Mouse (Mus musculus) heart, embryonic 15.5 days (tissue): ENCODE results near the gene Dscam. TPM values are rescaled to one million over a fixed set of nuclear protein-coding genes. Genes with fewer than 3 reads are reported as not detected.

Experiments
- ATAC-seq: fragments of 200-750 bp; cut with Nextera tagmentation; replicated peaks from 2 replicates; pipeline ENCODE4 v1.8.0; 2017; ENCODE audit warnings: low read depth, moderate TSS enrichment; ENCODE audit not compliant: insufficient number of reproducible peaks, insufficient read depth, low FRiP score
- H3K27ac ChIP-seq: fragments of 300-500 bp; sonication (generic); 2 replicates; pipeline ENCODE4 v1.5.1; 2015; ENCODE audit warnings: mild to moderate bottlenecking, inconsistent platforms
- H3K27me3 ChIP-seq: fragments of 300-500 bp; sonication (generic); 2 replicates; pipeline ENCODE4 v1.6.1; 2015; ENCODE audit warnings: inconsistent platforms
- H3K36me3 ChIP-seq: fragments of 300-500 bp; sonication (generic); 2 replicates; pipeline ENCODE4 v1.6.1; 2015; ENCODE audit warnings: mild to moderate bottlenecking, inconsistent platforms
- H3K4me1 ChIP-seq: fragments of 300-500 bp; sonication (generic); replicated peaks from 2 replicates; pipeline ENCODE4 v1.6.1; 2015; ENCODE audit warnings: inconsistent platforms
- H3K4me2 ChIP-seq: fragments of 300-500 bp; sonication (generic); 2 replicates; pipeline ENCODE4 v1.6.1; 2015; ENCODE audit warnings: inconsistent platforms, mild to moderate bottlenecking, moderate library complexity
- H3K4me3 ChIP-seq: fragments of 300-500 bp; sonication (generic); 2 replicates; pipeline ENCODE4 v1.5.1; 2015; ENCODE audit warnings: mild to moderate bottlenecking, inconsistent platforms
- H3K9ac ChIP-seq: fragments of 300-500 bp; sonication (generic); 2 replicates; pipeline ENCODE4 v1.6.1; 2015; ENCODE audit warnings: mild to moderate bottlenecking, inconsistent platforms
- H3K9me3 ChIP-seq: fragments of 300-500 bp; sonication (generic); replicated peaks from 2 replicates; pipeline ENCODE4 v1.6.1; 2016; ENCODE audit warnings: inconsistent platforms
- WGBS: fragments of 180-500 bp; shearing (Covaris S2); methylation state at CpG from one replicate; pipeline ENCODE4 v1.1.7; 2015; ENCODE audit warnings: mixed read lengths; 5-methylcytosine and 5-hydroxymethylcytosine counted together
- polyA plus RNA-seq: library from polyadenylated mRNA; unstranded; fragments of >200 nt; fragmentation: Nextera tagmentation; extraction: Ambion mirVana; gene quantifications from 2 replicates; pipeline ENCODE4 v1.2.1, GENCODE M21; 2015

Dscam gene
- polyA plus RNA-seq, 1 experiment from 2014 or later, result not detected

- Histone ChIP-seq H3K9me3 (no peaks in the 10 kb centered on the region), H3K9ac (no peak overlapping the region), H3K27ac (no peak overlapping the region), H3K4me1 (no peaks in the 10 kb centered on the region), H3K27me3 (no peaks in the 10 kb centered on the region), H3K4me2 (no peak overlapping the region), H3K4me3 (no peak overlapping the region), H3K36me3 (no peaks in the 10 kb centered on the region)
- WGBS, result 74% methylated on average over 6 of the region's 6 CpGs
- no peak for ATAC-seq
Measured at GRCm38 (mm10) chr16:96691576-96691975, 479.0 kb downstream of the Dscam start.

- WGBS, result 27% methylated on average over 2 of the region's 2 CpGs
- H3K27me3 ChIP-seq, result no peaks in the 10 kb centered on the region
- no peak for ATAC-seq
- H3K9ac ChIP-seq, result no peak overlapping the region
- no peak overlapping the region for H3K27ac ChIP-seq
- no peaks in the 10 kb centered on the region for H3K9me3 ChIP-seq
- H3K4me3 ChIP-seq, result no peak overlapping the region
- H3K4me1 ChIP-seq, result no peaks in the 10 kb centered on the region
- no peak overlapping the region for H3K4me2 ChIP-seq
- H3K36me3 ChIP-seq, result no peaks in the 10 kb centered on the region
Measured at GRCm38 (mm10) chr16:96690052-96690451, 480.5 kb downstream of the Dscam start.

- Histone ChIP-seq H3K27ac (no peak overlapping the region), H3K4me1 (no peaks in the 10 kb centered on the region), H3K27me3 (no peaks in the 10 kb centered on the region), H3K4me3 (no peak overlapping the region), H3K9ac (no peak overlapping the region), H3K36me3 (no peaks in the 10 kb centered on the region), H3K4me2 (no peak overlapping the region), H3K9me3 (no peaks in the 10 kb centered on the region)
- ATAC-seq, result no peak
- WGBS, result 34% methylated on average over 1 of the region's 1 CpGs
Measured at GRCm38 (mm10) chr16:96689419-96689818, 481.1 kb downstream of the Dscam start.

- Histone ChIP-seq H3K9ac (no peak overlapping the region), H3K4me1 (no peaks in the 10 kb centered on the region), H3K27me3 (no peaks in the 10 kb centered on the region), H3K36me3 (no peaks in the 10 kb centered on the region), H3K4me2 (no peak overlapping the region), H3K27ac (no peak overlapping the region), H3K9me3 (no peaks in the 10 kb centered on the region), H3K4me3 (no peak overlapping the region)
- no peak for ATAC-seq
- 85% methylated on average over 14 of the region's 14 CpGs for WGBS
Measured at GRCm38 (mm10) chr16:96685065-96685464, 485.5 kb downstream of the Dscam start.

- Histone ChIP-seq H3K4me3 (no peak overlapping the region), H3K9me3 (no peaks in the 10 kb centered on the region), H3K27me3 (no peaks in the 10 kb centered on the region), H3K36me3 (no peaks in the 10 kb centered on the region), H3K4me2 (no peak overlapping the region), H3K4me1 (no peaks in the 10 kb centered on the region), H3K27ac (no peak overlapping the region), H3K9ac (no peak overlapping the region)
- no peak for ATAC-seq
- 17% methylated on average over 4 of the region's 4 CpGs for WGBS
Measured at GRCm38 (mm10) chr16:96684581-96684980, 486.0 kb downstream of the Dscam start.

- WGBS, result 56% methylated on average over 5 of the region's 5 CpGs
- Histone ChIP-seq H3K4me1 (no peaks in the 10 kb centered on the region), H3K4me3 (no peak overlapping the region)
Measured at GRCm38 (mm10) chr16:96682289-96682972, 488.1 kb downstream of the Dscam start.

GRCm38 (mm10) chr16:96679981-96680380, 490.6 kb downstream of the Dscam start:
- Histone ChIP-seq H3K9me3 (no peaks in the 10 kb centered on the region), H3K4me1 (no peaks in the 10 kb centered on the region), H3K4me3 (no peak overlapping the region), H3K27ac (no peak overlapping the region), H3K27me3 (no peaks in the 10 kb centered on the region), H3K36me3 (no peaks in the 10 kb centered on the region), H3K4me2 (no peak overlapping the region), H3K9ac (no peak overlapping the region)
- WGBS, result 70% methylated on average over 8 of the region's 8 CpGs
- ATAC-seq, result no peak

More at GRCm38 (mm10) chr16:96682289-96682972, 488.1 kb downstream of the Dscam start:
- H3K27ac ChIP-seq, result no peak overlapping the region
- no peaks in the 10 kb centered on the region for H3K36me3 ChIP-seq
- H3K9ac ChIP-seq, result no peak overlapping the region
- no peak for ATAC-seq
- H3K4me2 ChIP-seq, result no peak overlapping the region
- H3K9me3 ChIP-seq, result no peaks in the 10 kb centered on the region
- H3K27me3 ChIP-seq, result no peaks in the 10 kb centered on the region

GRCm38 (mm10) chr16:96677471-96677870, 493.1 kb downstream of the Dscam start:
- H3K4me1 ChIP-seq, result no peaks in the 10 kb centered on the region
- H3K4me3 ChIP-seq, result no peak overlapping the region
- H3K27me3 ChIP-seq, result 0 out of 2 replicates have a peak, but pooled peaks cover 6% of the 10 kb centered on the region
- H3K4me2 ChIP-seq, result no peak overlapping the region
- no peak overlapping the region for H3K27ac ChIP-seq
- H3K9me3 ChIP-seq, result no peaks in the 10 kb centered on the region
- no peak overlapping the region for H3K9ac ChIP-seq
- no peak for ATAC-seq
- no peaks in the 10 kb centered on the region for H3K36me3 ChIP-seq
- WGBS, result 24% methylated on average over 2 of the region's 2 CpGs

- no peaks in the 10 kb centered on the region for H3K36me3 ChIP-seq
- H3K4me3 ChIP-seq, result no peak overlapping the region
- no peaks in the 10 kb centered on the region for H3K4me1 ChIP-seq
- no peak for ATAC-seq
- H3K9me3 ChIP-seq, result no peaks in the 10 kb centered on the region
- 62% methylated on average over 1 of the region's 1 CpGs for WGBS
- H3K9ac ChIP-seq, result no peak overlapping the region
- H3K27me3 ChIP-seq, result 0 out of 2 replicates have a peak, but pooled peaks cover 10% of the 10 kb centered on the region
- no peak overlapping the region for H3K27ac ChIP-seq
- H3K4me2 ChIP-seq, result no peak overlapping the region
Measured at GRCm38 (mm10) chr16:96676663-96677062, 493.9 kb downstream of the Dscam start.

- 74% methylated on average over 25 of the region's 25 CpGs for WGBS
- H3K27me3 ChIP-seq, result 0 out of 2 replicates have a peak, but pooled peaks cover 10% of the 10 kb centered on the region
- ATAC-seq, result no peak
- H3K4me3 ChIP-seq, result no peak overlapping the region
- no peaks in the 10 kb centered on the region for H3K4me1 ChIP-seq
- H3K4me2 ChIP-seq, result no peak overlapping the region
- no peaks in the 10 kb centered on the region for H3K9me3 ChIP-seq
- H3K36me3 ChIP-seq, result no peaks in the 10 kb centered on the region
- no peak overlapping the region for H3K27ac ChIP-seq
- no peak overlapping the region for H3K9ac ChIP-seq
Measured at GRCm38 (mm10) chr16:96673191-96673847, 497.2 kb downstream of the Dscam start.

- Histone ChIP-seq H3K9me3 (no peaks in the 10 kb centered on the region), H3K36me3 (no peaks in the 10 kb centered on the region), H3K4me2 (no peak overlapping the region), H3K4me1 (no peaks in the 10 kb centered on the region), H3K27me3 (0 out of 2 replicates have a peak, but pooled peaks cover 10% of the 10 kb centered on the region), H3K27ac (no peak overlapping the region), H3K4me3 (no peak overlapping the region), H3K9ac (no peak overlapping the region)
- 60% methylated on average over 11 of the region's 11 CpGs for WGBS
- no peak for ATAC-seq
Measured at GRCm38 (mm10) chr16:96671603-96672374, 498.8 kb downstream of the Dscam start.
